Mouse (Mus musculus) lung, postnatal 4 days (tissue): ENCODE data around the gene Rbm18.

Experiments used
- DNase-seq, 2 experiments: peaks; one replicate each; pipeline ENCODE4 v3.0.0; 2021

Gene Rbm18

GRCm38 (mm10) chr2:36067132-36067531 lies 69.4 kb downstream of the Rbm18 start:
- no peak for DNase-seq
